Mouse (Mus musculus) limb, embryonic 12.5 days (tissue): ENCODE measurements around the gene Alpl. TPM values are rescaled to one million over a fixed set of nuclear protein-coding genes. Genes with fewer than 3 reads are reported as not detected.

Experiments
- ATAC-seq: fragments of 200-750 bp; cut with Nextera tagmentation; 2 replicates; pipeline ENCODE4 v1.8.0; 2017; ENCODE audit warnings: low read depth, moderate TSS enrichment; ENCODE audit not compliant: insufficient number of reproducible peaks, insufficient read depth, low FRiP score, low TSS enrichment
- H3K27ac ChIP-seq: fragments of 300-500 bp; sonication (generic); 2 replicates; pipeline ENCODE4 v1.5.1; 2016; ENCODE audit warnings: mild to moderate bottlenecking, moderate library complexity
- H3K27me3 ChIP-seq: fragments of 300-500 bp; sonication (generic); 2 replicates; pipeline ENCODE4 v1.6.1; 2016; ENCODE audit warnings: mild to moderate bottlenecking, moderate library complexity
- H3K36me3 ChIP-seq: fragments of 300-500 bp; sonication (generic); 2 replicates; pipeline ENCODE4 v1.6.1; 2016; ENCODE audit warnings: mild to moderate bottlenecking, moderate library complexity
- H3K4me1 ChIP-seq: fragments of 300-500 bp; sonication (generic); replicated peaks from 2 replicates; pipeline ENCODE4 v1.6.1; 2016
- H3K4me2 ChIP-seq: fragments of 300-500 bp; sonication (generic); 2 replicates; pipeline ENCODE4 v1.6.1; 2016; ENCODE audit warnings: mild to moderate bottlenecking, moderate library complexity
- H3K4me3 ChIP-seq: fragments of 300-500 bp; sonication (generic); replicated peaks from 2 replicates; pipeline ENCODE4 v1.5.1; 2016; ENCODE audit warnings: mild to moderate bottlenecking
- H3K9ac ChIP-seq: fragments of 300-500 bp; sonication (generic); replicated peaks from 2 replicates; pipeline ENCODE4 v1.6.1; 2016; ENCODE audit warnings: mild to moderate bottlenecking, moderate library complexity
- H3K9me3 ChIP-seq: fragments of 300-500 bp; sonication (generic); 2 replicates; pipeline ENCODE4 v1.6.1; 2016; ENCODE audit warnings: mild to moderate bottlenecking, moderate library complexity
- WGBS: fragments of 180-500 bp; shearing (Covaris S2); methylation state at CpG from one replicate; pipeline ENCODE4 v1.1.7; 2016; 5-methylcytosine and 5-hydroxymethylcytosine counted together
- polyA plus RNA-seq: library from polyadenylated mRNA; unstranded; fragments of >200 nt; fragmentation: Nextera tagmentation; extraction: Ambion mirVana; gene quantifications from 2 replicates; pipeline ENCODE4 v1.2.1, GENCODE M21; 2016

The Alpl gene
- 2.3 and 4.3 TPM in 2 replicates for polyA plus RNA-seq

- H3K9me3 ChIP-seq, result no peaks in the 10 kb centered on the region
- H3K27ac ChIP-seq, result no peak within 1 kb of the TSS
- peak; percentile 44; the same call in 1 of the 2 replicates for ATAC-seq
- peaks cover 30% of the 10 kb centered on the region for H3K4me1 ChIP-seq
- peak within 1 kb of the TSS; percentile 45 for H3K9ac ChIP-seq
- H3K4me3 ChIP-seq, result peak within 1 kb of the TSS; percentile 50
- 1% methylated on average over 75 of the region's 78 CpGs for WGBS
- H3K27me3 ChIP-seq, result peaks cover 42% of the 10 kb centered on the region
- H3K4me2 ChIP-seq, result peak within 1 kb of the TSS; percentile 95
- H3K36me3 ChIP-seq, result no peaks in the 10 kb centered on the region
Observed at GRCm38 (mm10) chr4:137795611-137796557, at the start of gene Alpl. Alpl (minus strand) TSS chr4:137796384.

GRCm38 (mm10) chr4:137844656-137845055 is 48.5 kb upstream of the Alpl start:
- 24% methylated on average over 11 of the region's 11 CpGs for WGBS

GRCm38 (mm10) chr4:137839452-137839851 is 43.3 kb upstream of the Alpl start:
- Histone ChIP-seq H3K4me3 (no peak overlapping the region), H3K9ac (no peak overlapping the region), H3K4me1 (0 out of 2 replicates have a peak, but pooled peaks cover 3% of the 10 kb centered on the region), H3K4me2 (no peak overlapping the region), H3K36me3 (no peaks in the 10 kb centered on the region), H3K27me3 (peaks cover 8% of the 10 kb centered on the region; the same call in 1 of the 2 replicates), H3K9me3 (no peaks in the 10 kb centered on the region), H3K27ac (no peak overlapping the region)
- WGBS, result 81% methylated on average over 5 of the region's 5 CpGs
- ATAC-seq, result no peak

More at GRCm38 (mm10) chr4:137844656-137845055, 48.5 kb upstream of the Alpl start:
- Histone ChIP-seq H3K4me1 (no peaks in the 10 kb centered on the region), H3K4me3 (no peak overlapping the region), H3K36me3 (no peaks in the 10 kb centered on the region), H3K9ac (no peak overlapping the region), H3K4me2 (no peak overlapping the region), H3K9me3 (peaks cover 9% of the 10 kb centered on the region), H3K27ac (no peak overlapping the region), H3K27me3 (0 out of 2 replicates have a peak, but pooled peaks cover 1% of the 10 kb centered on the region)
- no peak for ATAC-seq

- H3K9ac ChIP-seq, result no peak overlapping the region
- no peaks in the 10 kb centered on the region for H3K36me3 ChIP-seq
- 86% methylated on average over 2 of the region's 2 CpGs for WGBS
- no peak overlapping the region for H3K4me2 ChIP-seq
- no peak overlapping the region for H3K4me3 ChIP-seq
- no peak overlapping the region for H3K27ac ChIP-seq
- H3K9me3 ChIP-seq, result no peaks in the 10 kb centered on the region
- ATAC-seq, result no peak
- H3K4me1 ChIP-seq, result 0 out of 2 replicates have a peak, but pooled peaks cover 3% of the 10 kb centered on the region
- peaks cover 8% of the 10 kb centered on the region; the same call in 1 of the 2 replicates for H3K27me3 ChIP-seq
Observed at GRCm38 (mm10) chr4:137838791-137839190, 42.6 kb upstream of the Alpl start.

- Histone ChIP-seq H3K36me3 (no peaks in the 10 kb centered on the region), H3K4me1 (0 out of 2 replicates have a peak, but pooled peaks cover 3% of the 10 kb centered on the region)
- WGBS, result 84% methylated on average over 8 of the region's 8 CpGs
Observed at GRCm38 (mm10) chr4:137837792-137838191, 41.6 kb upstream of the Alpl start.

GRCm38 (mm10) chr4:137836741-137837140 is 40.6 kb upstream of the Alpl start:
- no peaks in the 10 kb centered on the region for H3K36me3 ChIP-seq

More at GRCm38 (mm10) chr4:137837792-137838191, 41.6 kb upstream of the Alpl start:
- Histone ChIP-seq H3K9me3 (no peaks in the 10 kb centered on the region), H3K9ac (no peak overlapping the region), H3K4me3 (no peak overlapping the region), H3K27me3 (peaks cover 8% of the 10 kb centered on the region; the same call in 1 of the 2 replicates), H3K27ac (no peak overlapping the region), H3K4me2 (no peak overlapping the region)
- no peak for ATAC-seq

GRCm38 (mm10) chr4:137835624-137836337 is 39.6 kb upstream of the Alpl start:
- H3K4me2 ChIP-seq, result peak overlapping the region; percentile 45
- ATAC-seq, result peak; percentile 87; the same call in 1 of the 2 replicates
- H3K9me3 ChIP-seq, result no peaks in the 10 kb centered on the region
- H3K4me1 ChIP-seq, result 0 out of 2 replicates have a peak, but pooled peaks cover 3% of the 10 kb centered on the region
- no peaks in the 10 kb centered on the region for H3K36me3 ChIP-seq
- H3K27me3 ChIP-seq, result peaks cover 18% of the 10 kb centered on the region
- 11% methylated on average over 14 of the region's 14 CpGs for WGBS
- no peak overlapping the region for H3K9ac ChIP-seq
- H3K4me3 ChIP-seq, result no peak overlapping the region
- no peak overlapping the region for H3K27ac ChIP-seq

More at GRCm38 (mm10) chr4:137836741-137837140, 40.6 kb upstream of the Alpl start:
- Histone ChIP-seq H3K9ac (no peak overlapping the region), H3K9me3 (no peaks in the 10 kb centered on the region), H3K27ac (no peak overlapping the region), H3K4me1 (0 out of 2 replicates have a peak, but pooled peaks cover 3% of the 10 kb centered on the region), H3K4me2 (no peak overlapping the region), H3K27me3 (peaks cover 10% of the 10 kb centered on the region; the same call in 1 of the 2 replicates), H3K4me3 (no peak overlapping the region)
- WGBS, result 88% methylated on average over 5 of the region's 5 CpGs
- ATAC-seq, result no peak

- ATAC-seq, result no peak
- 0 out of 2 replicates have a peak, but pooled peaks cover 6% of the 10 kb centered on the region for H3K4me1 ChIP-seq
- H3K9ac ChIP-seq, result no peak overlapping the region
- no peak overlapping the region for H3K4me3 ChIP-seq
- H3K36me3 ChIP-seq, result no peaks in the 10 kb centered on the region
- 84% methylated on average over 11 of the region's 11 CpGs for WGBS
- H3K9me3 ChIP-seq, result no peaks in the 10 kb centered on the region
- H3K4me2 ChIP-seq, result no peak overlapping the region
- peaks cover 45% of the 10 kb centered on the region for H3K27me3 ChIP-seq
- no peak overlapping the region for H3K27ac ChIP-seq
Observed at GRCm38 (mm10) chr4:137831598-137831997, 35.4 kb upstream of the Alpl start.

- Histone ChIP-seq H3K9ac (no peak overlapping the region), H3K27me3 (peaks cover 43% of the 10 kb centered on the region), H3K4me1 (0 out of 2 replicates have a peak, but pooled peaks cover 3% of the 10 kb centered on the region), H3K4me2 (no peak overlapping the region), H3K4me3 (no peak overlapping the region), H3K9me3 (no peaks in the 10 kb centered on the region), H3K36me3 (no peaks in the 10 kb centered on the region), H3K27ac (no peak overlapping the region)
- ATAC-seq, result no peak
- WGBS, result 12% methylated on average over 6 of the region's 6 CpGs
Observed at GRCm38 (mm10) chr4:137830380-137830779, 34.2 kb upstream of the Alpl start.

GRCm38 (mm10) chr4:137824881-137825280 is 28.7 kb upstream of the Alpl start:
- no peak for ATAC-seq
- 84% methylated on average over 2 of the region's 2 CpGs for whole genome bisulfite sequencing
- H3K36me3 ChIP-seq, result no peaks in the 10 kb centered on the region

More at GRCm38 (mm10) chr4:137824881-137825280, 28.7 kb upstream of the Alpl start:
- 0 out of 2 replicates have a peak, but pooled peaks cover 3% of the 10 kb centered on the region for H3K9me3 ChIP-seq
- H3K27ac ChIP-seq, result no peak overlapping the region
- H3K4me2 ChIP-seq, result no peak overlapping the region
- no peak overlapping the region for H3K4me3 ChIP-seq
- no peaks in the 10 kb centered on the region for H3K4me1 ChIP-seq
- H3K9ac ChIP-seq, result no peak overlapping the region
- H3K27me3 ChIP-seq, result peaks cover 21% of the 10 kb centered on the region
